Mouse (Mus musculus): ENCODE data around the gene Nt5m. TPM values are rescaled to one million over a fixed set of nuclear protein-coding genes. Genes with fewer than 3 reads are reported as not detected.

The Nt5m gene
- total and polyA plus RNA-seq, 3 experiments: 11.7 to 19.3 (median 14.0) TPM

- H3K36me3 ChIP-seq (replicated peaks): peaks cover 64% of the 10 kb centered on the region
- peak; percentile 49 for DNase-seq (ENCODE audit: low spot score)
- peaks cover 48% of the 10 kb centered on the region for H3K4me1 ChIP-seq (ENCODE audit: insufficient read depth, low read depth, low read length)
Observed at GRCm38 (mm10) chr11:59847131-59847530, 7.9 kb downstream of the Nt5m start.

GRCm38 (mm10) chr11:59847891-59848884, 8.9 kb downstream of the Nt5m start:
- ATAC-seq (ENCODE audit: extremely low read depth, insufficient number of reproducible peaks, low FRiP score, poor library complexity, severe bottlenecking) (no peak), DNase-seq (ENCODE audit: low spot score) (peak; percentile 64)
- H3K4me3 ChIP-seq (ENCODE audit: low read depth, low read length): peak overlapping the region; percentile 91
- no peak for TF ChIP-seq TAL1 (conservative IDR thresholded peaks at IDR 0.05; ENCODE audit: low read depth, low read length)
- no peak for TF ChIP-seq GATA1 (IDR thresholded peaks at IDR 0.05; ENCODE audit: borderline replicate concordance, low read length)
- no peak for TF ChIP-seq CTCF (IDR thresholded peaks at IDR 0.05; ENCODE audit: low read depth, low read length)
- TF ChIP-seq GATA2 (IDR thresholded peaks at IDR 0.05; ENCODE audit: borderline replicate concordance, low read depth, low read length): no peak
- TF ChIP-seq POLR2AphosphoS5 (IDR thresholded peaks at IDR 0.05; ENCODE audit: insufficient replicate concordance, low read depth, low read length): no peak
- no peaks in the 10 kb centered on the region for H3K27me3 ChIP-seq (ENCODE audit: insufficient read depth, low read length)
- H3K36me3 ChIP-seq (replicated peaks): peaks cover 65% of the 10 kb centered on the region
- H3K4me1 ChIP-seq (ENCODE audit: insufficient read depth, low read depth, low read length): peaks cover 52% of the 10 kb centered on the region
- no peaks in the 10 kb centered on the region for H3K9me3 ChIP-seq (replicated peaks)

More at GRCm38 (mm10) chr11:59847131-59847530, 7.9 kb downstream of the Nt5m start:
- H3K9me3 ChIP-seq (replicated peaks): no peaks in the 10 kb centered on the region
- peak; percentile 49; the same call in 1 of the 2 replicates for ATAC-seq (ENCODE audit: extremely low read depth, insufficient number of reproducible peaks, low FRiP score, poor library complexity, severe bottlenecking)
- peak overlapping the region; percentile 91; the same call in 1 of the 2 replicates for H3K4me3 ChIP-seq (ENCODE audit: low read depth, low read length)
- no peaks in the 10 kb centered on the region for H3K27me3 ChIP-seq (ENCODE audit: insufficient read depth, low read length)
- TF ChIP-seq GATA2 (IDR thresholded peaks at IDR 0.05; ENCODE audit: borderline replicate concordance, low read depth, low read length): no peak
- TF ChIP-seq TAL1 (conservative IDR thresholded peaks at IDR 0.05; ENCODE audit: low read depth, low read length): no peak
- TF ChIP-seq POLR2AphosphoS5 (IDR thresholded peaks at IDR 0.05; ENCODE audit: insufficient replicate concordance, low read depth, low read length): no peak
- TF ChIP-seq GATA1 (IDR thresholded peaks at IDR 0.05; ENCODE audit: borderline replicate concordance, low read length): no peak
- TF ChIP-seq CTCF (IDR thresholded peaks at IDR 0.05; ENCODE audit: low read depth, low read length): no peak

GRCm38 (mm10) chr11:59852865-59853264, 13.6 kb downstream of the Nt5m start:
- H3K36me3 ChIP-seq (replicated peaks): peaks cover 67% of the 10 kb centered on the region
- H3K27me3 ChIP-seq (ENCODE audit: insufficient read depth, low read length): no peaks in the 10 kb centered on the region
- no peak for TF ChIP-seq CTCF (IDR thresholded peaks at IDR 0.05; ENCODE audit: low read depth, low read length)
- TF ChIP-seq GATA2 (IDR thresholded peaks at IDR 0.05; ENCODE audit: borderline replicate concordance, low read depth, low read length): no peak
- TF ChIP-seq POLR2AphosphoS5 (IDR thresholded peaks at IDR 0.05; ENCODE audit: insufficient replicate concordance, low read depth, low read length): no peak
- TF ChIP-seq GATA1 (IDR thresholded peaks at IDR 0.05; ENCODE audit: borderline replicate concordance, low read length): no peak
- no peak for TF ChIP-seq TAL1 (conservative IDR thresholded peaks at IDR 0.05; ENCODE audit: low read depth, low read length)
- H3K9me3 ChIP-seq (replicated peaks): no peaks in the 10 kb centered on the region
- peaks cover 27% of the 10 kb centered on the region for H3K4me1 ChIP-seq (ENCODE audit: insufficient read depth, low read depth, low read length)
- DNase-seq (ENCODE audit: low spot score) (no peak), ATAC-seq (ENCODE audit: extremely low read depth, insufficient number of reproducible peaks, low FRiP score, poor library complexity, severe bottlenecking) (no peak)
- no peak overlapping the region for H3K4me3 ChIP-seq (ENCODE audit: low read depth, low read length)

GRCm38 (mm10) chr11:59860467-59860866, 21.2 kb downstream of the Nt5m start:
- Histone ChIP-seq H3K9me3 (replicated peaks) (no peaks in the 10 kb centered on the region), H3K36me3 (replicated peaks) (peaks cover 82% of the 10 kb centered on the region), H3K4me1 (ENCODE audit: insufficient read depth, low read depth, low read length) (no peaks in the 10 kb centered on the region), H3K4me3 (ENCODE audit: low read depth, low read length) (no peak overlapping the region), H3K27me3 (ENCODE audit: insufficient read depth, low read length) (no peaks in the 10 kb centered on the region)
- DNase-seq (ENCODE audit: low spot score) (no peak), ATAC-seq (ENCODE audit: extremely low read depth, insufficient number of reproducible peaks, low FRiP score, poor library complexity, severe bottlenecking) (no peak)
- TF ChIP-seq CTCF (IDR thresholded peaks at IDR 0.05; ENCODE audit: low read depth, low read length) (no peak), GATA2 (IDR thresholded peaks at IDR 0.05; ENCODE audit: borderline replicate concordance, low read depth, low read length) (no peak), TAL1 (conservative IDR thresholded peaks at IDR 0.05; ENCODE audit: low read depth, low read length) (no peak), GATA1 (IDR thresholded peaks at IDR 0.05; ENCODE audit: borderline replicate concordance, low read length) (no peak), POLR2AphosphoS5 (IDR thresholded peaks at IDR 0.05; ENCODE audit: insufficient replicate concordance, low read depth, low read length) (no peak)

- Histone ChIP-seq H3K4me3 (ENCODE audit: low read depth, low read length) (no peak overlapping the region), H3K4me1 (ENCODE audit: insufficient read depth, low read depth, low read length) (no peaks in the 10 kb centered on the region), H3K9me3 (replicated peaks) (no peaks in the 10 kb centered on the region), H3K36me3 (replicated peaks) (peaks cover 76% of the 10 kb centered on the region), H3K27me3 (ENCODE audit: insufficient read depth, low read length) (no peaks in the 10 kb centered on the region)
- TF ChIP-seq GATA2 (IDR thresholded peaks at IDR 0.05; ENCODE audit: borderline replicate concordance, low read depth, low read length) (no peak), GATA1 (IDR thresholded peaks at IDR 0.05; ENCODE audit: borderline replicate concordance, low read length) (no peak), CTCF (IDR thresholded peaks at IDR 0.05; ENCODE audit: low read depth, low read length) (no peak), POLR2AphosphoS5 (IDR thresholded peaks at IDR 0.05; ENCODE audit: insufficient replicate concordance, low read depth, low read length) (no peak), TAL1 (conservative IDR thresholded peaks at IDR 0.05; ENCODE audit: low read depth, low read length) (no peak)
- ATAC-seq (ENCODE audit: extremely low read depth, insufficient number of reproducible peaks, low FRiP score, poor library complexity, severe bottlenecking): no peak
- no peak for DNase-seq (ENCODE audit: low spot score)
Observed at GRCm38 (mm10) chr11:59864316-59864715, 25.1 kb downstream of the Nt5m start.

- Histone ChIP-seq H3K36me3 (replicated peaks) (peaks cover 78% of the 10 kb centered on the region), H3K4me1 (ENCODE audit: insufficient read depth, low read depth, low read length) (no peaks in the 10 kb centered on the region)
Observed at GRCm38 (mm10) chr11:59872124-59872523, 32.9 kb downstream of the Nt5m start.

More at GRCm38 (mm10) chr11:59872124-59872523, 32.9 kb downstream of the Nt5m start:
- Histone ChIP-seq H3K4me3 (ENCODE audit: low read depth, low read length) (no peak overlapping the region), H3K27me3 (ENCODE audit: insufficient read depth, low read length) (no peaks in the 10 kb centered on the region), H3K9me3 (replicated peaks) (no peaks in the 10 kb centered on the region)
- DNase-seq (ENCODE audit: low spot score): no peak
- TF ChIP-seq TAL1 (conservative IDR thresholded peaks at IDR 0.05; ENCODE audit: low read depth, low read length): no peak
- TF ChIP-seq GATA2 (IDR thresholded peaks at IDR 0.05; ENCODE audit: borderline replicate concordance, low read depth, low read length): no peak
- no peak for TF ChIP-seq POLR2AphosphoS5 (IDR thresholded peaks at IDR 0.05; ENCODE audit: insufficient replicate concordance, low read depth, low read length)
- TF ChIP-seq GATA1 (IDR thresholded peaks at IDR 0.05; ENCODE audit: borderline replicate concordance, low read length): no peak
- no peak for TF ChIP-seq CTCF (IDR thresholded peaks at IDR 0.05; ENCODE audit: low read depth, low read length)
- ATAC-seq (ENCODE audit: extremely low read depth, insufficient number of reproducible peaks, low FRiP score, poor library complexity, severe bottlenecking): no peak

Data from G1E (cell line).